8 mouse cellular contexts compared by ENCODE assay signal in the genomic region with DNA sequence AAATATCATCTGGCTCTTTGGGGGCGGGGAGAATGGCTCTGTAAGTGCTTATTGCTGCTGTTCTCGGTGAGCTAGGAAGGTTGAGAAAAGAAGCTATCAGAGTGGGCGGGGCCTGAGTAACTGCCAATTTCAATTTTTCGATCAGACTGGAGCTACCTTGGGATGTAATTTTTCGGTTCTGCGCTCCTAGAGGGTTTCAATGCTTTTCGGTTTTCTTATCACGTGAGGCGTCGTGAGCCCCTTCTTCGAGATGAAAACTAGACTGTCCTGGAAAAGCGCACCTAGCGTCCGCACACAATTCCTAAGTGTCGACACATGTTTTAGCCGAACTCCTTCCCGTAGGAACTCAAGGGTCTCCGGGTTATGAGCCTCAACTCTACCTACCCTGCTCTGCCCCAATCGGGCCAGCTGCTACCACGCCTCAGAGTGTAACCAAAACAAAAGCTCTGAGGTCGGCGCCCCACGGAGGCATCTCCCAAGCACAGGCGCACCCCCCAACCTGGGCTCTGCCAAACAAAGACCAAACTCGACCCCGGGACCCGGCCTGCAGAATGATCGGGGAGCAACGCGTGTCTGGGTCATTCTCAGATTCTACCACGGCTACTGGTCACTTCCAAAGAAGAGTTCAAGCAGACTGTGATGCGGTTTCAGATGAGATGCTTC. TPM values are rescaled to one million over a fixed set of nuclear protein-coding genes. Genes with fewer than 3 reads are reported as not detected.
DNase-seq lines count a peak whose midpoint lies in the region; ATAC-seq lines count a peak whose summit lies in the region.

No protein-coding gene starts in this region.

- peak overlapping the region; percentile 86 for H3K4me2 ChIP-seq in heart, embryonic 11.5 days
- peak overlapping the region; percentile 70 for H3K4me2 ChIP-seq in liver, embryonic 16.5 days (ENCODE audit: low read depth, low read length)
- H3K4me2 ChIP-seq in neural tube, embryonic 14.5 days (ENCODE audit: low read depth, low read length), result peak overlapping the region; percentile 49

- peak overlapping the region; percentile 82 for H3K4me3 ChIP-seq in embryonic facial prominence, embryonic 10.5 days
- H3K4me3 ChIP-seq in heart, embryonic 11.5 days (ENCODE audit: low read depth, low read length), result peak overlapping the region; percentile 81
- H3K4me3 ChIP-seq in liver, embryonic 16.5 days (ENCODE audit: low read depth, low read length), result peak overlapping the region; percentile 75
- peak overlapping the region; percentile 56 for H3K4me3 ChIP-seq in neural tube, embryonic 14.5 days (ENCODE audit: low read depth, low read length)

- H3K9me3 ChIP-seq in embryonic facial prominence, embryonic 10.5 days, result no peaks in the 10 kb centered on the region
- no peaks in the 10 kb centered on the region for H3K9me3 ChIP-seq in heart, embryonic 11.5 days (replicated peaks; ENCODE audit: control insufficient read depth, low read length)
- H3K9me3 ChIP-seq in liver, embryonic 16.5 days (replicated peaks; ENCODE audit: control insufficient read depth, low read length), result no peaks in the 10 kb centered on the region
- H3K9me3 ChIP-seq in neural tube, embryonic 14.5 days (ENCODE audit: control insufficient read depth, low read length), result no peaks in the 10 kb centered on the region

- peak; percentile 63 for DNase-seq in A20 (ENCODE audit: low read depth, low spot score)
- DNase-seq in R1 (ENCODE audit: low read depth, low spot score), result peak; percentile 52
- peak; percentile 74 for DNase-seq in embryonic facial prominence, embryonic 10.5 days (ENCODE audit: low spot score)
- peak; percentile 19 for DNase-seq in kidney, postnatal 14 days
- peak; percentile 81 for DNase-seq in thymus, postnatal 14 days

- no peaks in the 10 kb centered on the region for H3K4me1 ChIP-seq in embryonic facial prominence, embryonic 10.5 days
- H3K4me1 ChIP-seq in heart, embryonic 11.5 days (ENCODE audit: control insufficient read depth, insufficient read depth, low read length), result no peaks in the 10 kb centered on the region
- H3K4me1 ChIP-seq in liver, embryonic 16.5 days (ENCODE audit: control insufficient read depth, low read depth, low read length), result peaks cover 3% of the 10 kb centered on the region; the same call in 1 of the 2 replicates
- no peaks in the 10 kb centered on the region for H3K4me1 ChIP-seq in neural tube, embryonic 14.5 days (ENCODE audit: control insufficient read depth, insufficient read depth, low read length)

- peak overlapping the region; percentile 93 for H3K27ac ChIP-seq in embryonic facial prominence, embryonic 10.5 days (replicated peaks)
- H3K27ac ChIP-seq in heart, embryonic 11.5 days (ENCODE audit: low read depth, low read length), result peak overlapping the region; percentile 32; the same call in 1 of the 2 replicates
- H3K27ac ChIP-seq in liver, embryonic 16.5 days (ENCODE audit: low read length), result peak overlapping the region; percentile 32
- H3K27ac ChIP-seq in neural tube, embryonic 14.5 days (ENCODE audit: low read depth, low read length), result peak overlapping the region; percentile 63; the same call in 1 of the 2 replicates

- ATAC-seq in heart, embryonic 11.5 days (replicated peaks; ENCODE audit: insufficient number of reproducible peaks, low FRiP score, low TSS enrichment), result peak; percentile 23; the same call in 1 of the 2 replicates
- ATAC-seq in liver, embryonic 16.5 days (ENCODE audit: low read depth), result peak; percentile 12; the same call in 1 of the 2 replicates
- peak; percentile 64 for ATAC-seq in neural tube, embryonic 14.5 days (ENCODE audit: low read depth)

- H3K36me3 ChIP-seq in embryonic facial prominence, embryonic 10.5 days (replicated peaks), result peaks cover 22% of the 10 kb centered on the region
- H3K36me3 ChIP-seq in heart, embryonic 11.5 days (ENCODE audit: control insufficient read depth, insufficient read depth, low read length), result peaks cover 4% of the 10 kb centered on the region; the same call in 1 of the 2 replicates
- no peaks in the 10 kb centered on the region for H3K36me3 ChIP-seq in liver, embryonic 16.5 days (ENCODE audit: control insufficient read depth, insufficient read depth)
- H3K36me3 ChIP-seq in neural tube, embryonic 14.5 days (ENCODE audit: control insufficient read depth, insufficient read depth, low read length), result peaks cover 3% of the 10 kb centered on the region; the same call in 1 of the 2 replicates

- peak overlapping the region; percentile 85 for H3K9ac ChIP-seq in heart, embryonic 11.5 days (ENCODE audit: low read depth, low read length)
- H3K9ac ChIP-seq in liver, embryonic 16.5 days (ENCODE audit: low read depth, low read length), result peak overlapping the region; percentile 69
- peak overlapping the region; percentile 60 for H3K9ac ChIP-seq in neural tube, embryonic 14.5 days (replicated peaks; ENCODE audit: low read depth, low read length)

- H3K27me3 ChIP-seq in embryonic facial prominence, embryonic 10.5 days (replicated peaks; ENCODE audit: low read depth, poor library complexity, severe bottlenecking), result no peaks in the 10 kb centered on the region
- H3K27me3 ChIP-seq in heart, embryonic 11.5 days (ENCODE audit: control insufficient read depth, insufficient read depth, low read length), result no peaks in the 10 kb centered on the region
- H3K27me3 ChIP-seq in liver, embryonic 16.5 days (ENCODE audit: control insufficient read depth, insufficient read depth, low read depth, low read length), result no peaks in the 10 kb centered on the region
- no peaks in the 10 kb centered on the region for H3K27me3 ChIP-seq in neural tube, embryonic 14.5 days (ENCODE audit: control insufficient read depth, insufficient read depth, low read length)

- whole genome bisulfite sequencing in embryonic facial prominence, embryonic 10.5 days, result 1% methylated on average over 32 of the region's 32 CpGs
- 1% methylated on average over 32 of the region's 32 CpGs for WGBS in heart, embryonic 11.5 days (ENCODE audit: insufficient replicate concordance)
- WGBS in liver, embryonic 16.5 days (ENCODE audit: insufficient replicate concordance), result under 1% methylated on average over 32 of the region's 32 CpGs
- under 1% methylated on average over 32 of the region's 32 CpGs for WGBS in neural tube, embryonic 14.5 days

RNA-seq across cellular contexts. Expression of a gene that starts 0.8 kb away (rescaled TPM):
- 17.6 and 17.9 TPM in 2 replicates for polyA plus RNA-seq in embryonic facial prominence, embryonic 10.5 days (2016; fragmentation: Nextera tagmentation; extraction: Ambion mirVana)
- polyA plus RNA-seq in heart, embryonic 11.5 days (2014; fragmentation: Nextera tagmentation; extraction: Ambion mirVana), result 7.4 and 11.9 TPM in 2 replicates
- polyA plus RNA-seq in liver, embryonic 16.5 days (2015; fragmentation: Nextera tagmentation; extraction: Ambion mirVana), result 3.5 and 3.7 TPM in 2 replicates
- 18.4 and 18.9 TPM in 2 replicates for polyA plus RNA-seq in neural tube, embryonic 14.5 days (2014; fragmentation: Nextera tagmentation; extraction: Ambion mirVana)

RNA-seq across cellular contexts. Expression of a gene that starts 32.3 kb away (rescaled TPM):
- polyA plus RNA-seq in embryonic facial prominence, embryonic 10.5 days (2016; fragmentation: Nextera tagmentation; extraction: Ambion mirVana), result 735 and 738 TPM in 2 replicates
- 617 and 672 TPM in 2 replicates for polyA plus RNA-seq in heart, embryonic 11.5 days (2014; fragmentation: Nextera tagmentation; extraction: Ambion mirVana)
- polyA plus RNA-seq in liver, embryonic 16.5 days (2015; fragmentation: Nextera tagmentation; extraction: Ambion mirVana), result 300 and 356 TPM in 2 replicates
- polyA plus RNA-seq in neural tube, embryonic 14.5 days (2014; fragmentation: Nextera tagmentation; extraction: Ambion mirVana), result 529 and 563 TPM in 2 replicates

RNA-seq across cellular contexts. Expression of a gene that starts 38.7 kb away (rescaled TPM):
- 0.96 and 1.1 TPM in 2 replicates for polyA plus RNA-seq in embryonic facial prominence, embryonic 10.5 days (2016; fragmentation: Nextera tagmentation; extraction: Ambion mirVana)
- 0.99 and 1.2 TPM in 2 replicates for polyA plus RNA-seq in heart, embryonic 11.5 days (2014; fragmentation: Nextera tagmentation; extraction: Ambion mirVana)
- polyA plus RNA-seq in liver, embryonic 16.5 days (2015; fragmentation: Nextera tagmentation; extraction: Ambion mirVana), result 0.60 and 0.64 TPM in 2 replicates
- polyA plus RNA-seq in neural tube, embryonic 14.5 days (2014; fragmentation: Nextera tagmentation; extraction: Ambion mirVana), result 1.3 TPM in 2 replicates

RNA-seq across cellular contexts. Expression of a gene that starts 39.9 kb away (rescaled TPM):
- polyA plus RNA-seq in embryonic facial prominence, embryonic 10.5 days (2016; fragmentation: Nextera tagmentation; extraction: Ambion mirVana), result 17.1 and 18.7 TPM in 2 replicates
- 13.3 and 13.8 TPM in 2 replicates for polyA plus RNA-seq in heart, embryonic 11.5 days (2014; fragmentation: Nextera tagmentation; extraction: Ambion mirVana)
- 7.9 and 8.3 TPM in 2 replicates for polyA plus RNA-seq in liver, embryonic 16.5 days (2015; fragmentation: Nextera tagmentation; extraction: Ambion mirVana)
- polyA plus RNA-seq in neural tube, embryonic 14.5 days (2014; fragmentation: Nextera tagmentation; extraction: Ambion mirVana), result 26.5 and 30.6 TPM in 2 replicates

Comparison
In these comparisons a context has a peak if more than half of its experiments do, and no peak if none do; other contexts are left out.
1. Peak in every context shown above with its lines: DNase-seq, ATAC-seq, H3K4me3 ChIP-seq and H3K27ac ChIP-seq.
2. DNase-seq: peak in every context shown above with its lines; median percentile 81 in thymus, postnatal 14 days; 74 in embryonic facial prominence, embryonic 10.5 days; 63 in A20; 52 in R1; 19 in kidney, postnatal 14 days.
3. H3K27ac ChIP-seq: peak in every context shown above with its lines; median percentile 93 in embryonic facial prominence, embryonic 10.5 days; 63 in neural tube, embryonic 14.5 days; 32 in heart, embryonic 11.5 days; 32 in liver, embryonic 16.5 days.
4. ATAC-seq: peak in every context shown above with its lines; median percentile 64 in neural tube, embryonic 14.5 days; 23 in heart, embryonic 11.5 days; 12 in liver, embryonic 16.5 days.